Mouse (Mus musculus) brain, embryonic 14.5 days (tissue): ENCODE measurements around the gene Fxyd2. TPM values are rescaled to one million over a fixed set of nuclear protein-coding genes. Genes with fewer than 3 reads are reported as not detected.

Experiments used
- DNase-seq: peaks from one replicate; pipeline ENCODE4 v3.0.0-alpha.2; 2011; ENCODE audit warnings: low read depth
- CTCF ChIP-seq: fragments of 200-500 bp; IDR thresholded peaks from 2 replicates; pipeline ENCODE4 v1.5.1; 2012; ENCODE audit warnings: inconsistent platforms, mild to moderate bottlenecking, moderate library complexity, borderline replicate concordance; ENCODE audit not compliant: insufficient read depth, insufficient read length; ENCODE audit errors: extremely low read depth
- POLR2A ChIP-seq: fragments of 200-500 bp; IDR thresholded peaks from 2 replicates; pipeline ENCODE4 v1.6.1; 2012; ENCODE audit warnings: mild to moderate bottlenecking, inconsistent platforms, borderline replicate concordance; ENCODE audit not compliant: poor library complexity, insufficient read depth, insufficient read length, severe bottlenecking; ENCODE audit errors: extremely low read depth
- polyA plus RNA-seq: library from polyadenylated mRNA; depleted of rRNA; stranded (reverse); fragments of >200 nt; gene quantifications from 2 replicates; pipeline ENCODE4 v1.2.3, GENCODE M21; 2012; rRNA removed

The Fxyd2 gene
- 7.7 and 8.4 TPM in 2 replicates for polyA plus RNA-seq

DNA sequence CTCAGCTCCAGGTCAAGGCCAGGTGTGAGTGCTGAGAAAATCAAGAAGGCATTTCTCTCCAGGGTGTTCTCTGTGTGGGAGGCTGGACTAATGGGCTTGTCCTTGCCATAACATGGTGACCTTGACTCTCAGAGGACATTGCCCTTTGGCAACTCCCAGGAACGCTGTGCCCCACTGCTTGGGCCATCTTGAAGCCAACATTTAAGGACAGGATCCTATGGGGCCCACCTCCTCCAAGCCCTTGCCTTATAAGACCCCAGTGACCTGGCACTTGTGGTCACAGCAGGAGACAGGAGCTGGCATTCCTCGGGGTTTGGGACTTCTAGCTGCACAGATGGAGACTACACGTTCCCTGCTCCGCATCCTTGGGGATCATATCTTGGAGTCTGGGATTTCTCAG, at the start of gene Fxyd2:
Fxyd2 (plus strand) TSS at position 236 of the 400 bp plus-strand sequence.
- no peak for DNase-seq
- TF ChIP-seq POLR2A, result no peak
- no peak for TF ChIP-seq CTCF

DNA sequence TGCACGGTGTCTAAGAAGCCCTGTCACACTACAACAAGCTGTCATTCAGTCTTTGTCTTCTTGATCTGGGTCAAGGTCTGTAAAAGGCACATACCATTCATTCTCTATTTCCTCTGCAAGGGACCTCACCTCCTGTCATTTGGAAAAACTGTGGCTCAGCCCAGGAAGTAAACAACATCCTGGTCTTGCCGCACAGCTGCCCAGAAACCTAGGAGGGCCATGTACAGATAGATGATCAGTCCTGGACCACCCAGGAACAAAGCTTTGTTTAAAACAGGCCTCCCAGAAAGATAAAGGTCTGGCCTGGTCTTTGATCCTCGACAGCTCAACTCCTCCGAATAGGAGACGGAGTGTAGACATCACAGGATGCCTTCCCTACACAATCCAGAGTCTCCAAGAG, 49.6 kb upstream of the Fxyd2 start:
- no peak for TF ChIP-seq POLR2A
- no peak for TF ChIP-seq CTCF
- DNase-seq, result no peak

DNA sequence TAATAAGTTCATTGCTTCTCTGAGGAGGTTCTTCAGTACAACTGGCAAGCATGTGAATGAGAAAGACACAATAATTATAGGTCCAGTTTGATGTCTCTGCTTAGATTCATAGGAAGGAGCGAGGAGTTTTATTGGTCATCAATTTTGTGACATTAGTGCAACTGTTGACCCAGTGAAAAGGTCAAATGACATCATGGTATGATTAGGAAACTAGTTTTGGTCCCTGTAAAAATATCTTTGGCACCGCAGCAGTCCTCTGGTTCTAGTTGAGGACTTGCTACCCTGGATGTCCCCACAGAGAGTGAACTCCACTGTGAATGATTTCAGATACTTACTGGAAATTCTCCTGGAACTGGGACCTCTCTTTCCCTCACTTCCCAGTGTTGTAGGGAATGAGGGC, 44.3 kb upstream of the Fxyd2 start:
- TF ChIP-seq POLR2A, result no peak
- no peak for TF ChIP-seq CTCF
- no peak for DNase-seq

DNA sequence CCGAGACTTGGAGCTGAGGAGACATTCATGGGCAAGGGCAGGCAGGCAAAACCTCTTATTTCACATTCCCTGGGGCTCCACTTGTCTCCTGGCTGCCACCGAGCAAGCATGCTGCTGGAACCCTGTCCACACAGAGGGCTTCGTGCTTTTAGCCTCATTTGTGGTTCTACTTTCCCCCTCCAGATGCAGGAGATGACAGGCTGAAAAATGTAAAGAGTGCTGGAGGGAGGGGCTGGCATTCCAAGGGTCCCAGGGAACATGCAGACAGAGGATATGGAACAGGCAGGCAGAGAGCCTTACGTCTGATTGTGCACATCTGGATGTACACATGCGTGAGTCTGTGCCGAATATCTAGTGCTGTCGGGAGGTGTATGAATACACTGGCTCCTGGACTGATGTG, 41.1 kb upstream of the Fxyd2 start:
- TF ChIP-seq POLR2A (no peak), CTCF (no peak)
- DNase-seq, result no peak

DNA sequence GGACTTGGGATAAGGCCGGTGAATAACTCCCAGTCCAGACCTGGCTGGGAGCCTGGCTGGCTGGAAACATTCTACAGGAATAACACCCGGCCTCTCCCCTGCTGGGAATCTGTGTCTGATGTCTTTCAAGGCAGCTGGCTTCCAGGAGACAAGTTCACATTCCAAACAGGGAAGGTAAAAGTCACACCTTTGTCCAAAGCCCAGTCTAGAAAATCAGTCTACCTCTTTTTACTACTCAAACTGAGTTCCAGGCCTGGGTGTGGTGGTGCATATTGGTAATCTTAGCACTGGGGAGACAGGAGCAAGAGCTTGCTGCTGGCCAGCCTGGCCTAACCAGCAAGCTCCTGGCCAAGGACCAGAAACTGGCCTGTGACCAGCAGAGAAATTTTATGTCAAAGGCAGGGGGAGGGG, 37.4 kb upstream of the Fxyd2 start:
- no peak for TF ChIP-seq POLR2A
- no peak for TF ChIP-seq CTCF
- no peak for DNase-seq

DNA sequence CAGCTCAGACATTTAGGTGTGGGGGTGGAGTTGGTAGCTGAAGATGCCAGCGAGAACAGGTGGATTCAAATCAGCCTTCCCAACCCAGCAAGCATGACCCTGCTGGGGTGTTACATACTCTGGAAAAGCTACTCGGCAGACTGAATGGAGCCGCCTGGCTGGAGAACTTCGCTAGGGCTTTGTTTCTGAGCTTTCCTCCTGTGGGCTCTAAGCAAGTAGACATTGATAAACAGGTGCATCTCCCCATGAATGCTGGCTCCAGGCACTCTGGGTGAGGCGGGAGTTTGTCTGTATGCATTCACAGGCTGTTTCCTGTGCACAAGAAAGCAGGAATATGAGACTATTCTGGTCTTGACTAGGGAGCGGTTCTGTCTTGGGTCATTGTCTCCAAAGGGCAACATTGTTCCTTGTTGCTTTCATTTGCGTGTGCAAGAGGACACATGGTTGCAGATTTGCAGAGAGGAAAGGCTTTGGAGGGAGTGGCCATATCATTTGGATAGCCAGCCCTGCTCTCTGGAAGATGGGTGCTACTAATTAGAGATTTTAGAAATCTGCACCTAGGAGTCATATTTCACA, 35.7 kb upstream of the Fxyd2 start:
- DNase-seq, result no peak

DNA sequence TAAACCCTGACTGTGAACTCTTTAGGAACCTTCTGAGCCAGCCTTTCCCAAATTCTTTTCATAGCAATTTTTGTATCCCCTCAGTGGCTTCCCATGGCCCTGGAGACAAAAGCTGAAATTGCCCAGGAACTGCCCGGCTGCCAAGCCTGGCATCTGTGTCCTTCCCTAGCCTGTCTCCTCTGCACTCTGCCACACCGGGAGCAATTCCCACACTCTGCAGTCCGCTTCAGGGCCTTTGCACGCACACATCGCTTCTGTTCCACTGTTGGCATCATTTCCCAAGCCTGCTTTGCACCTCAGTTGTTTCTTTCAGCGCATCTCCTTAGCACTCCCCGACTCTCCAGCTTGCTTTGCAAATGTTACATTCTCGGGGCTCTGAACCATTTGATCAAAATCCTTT, 31.8 kb upstream of the Fxyd2 start:
- DNase-seq, result no peak
- TF ChIP-seq POLR2A (no peak), CTCF (no peak)

More for the DNA sequence above, 35.7 kb upstream of the Fxyd2 start:
- TF ChIP-seq CTCF, result no peak
- TF ChIP-seq POLR2A, result no peak

DNA sequence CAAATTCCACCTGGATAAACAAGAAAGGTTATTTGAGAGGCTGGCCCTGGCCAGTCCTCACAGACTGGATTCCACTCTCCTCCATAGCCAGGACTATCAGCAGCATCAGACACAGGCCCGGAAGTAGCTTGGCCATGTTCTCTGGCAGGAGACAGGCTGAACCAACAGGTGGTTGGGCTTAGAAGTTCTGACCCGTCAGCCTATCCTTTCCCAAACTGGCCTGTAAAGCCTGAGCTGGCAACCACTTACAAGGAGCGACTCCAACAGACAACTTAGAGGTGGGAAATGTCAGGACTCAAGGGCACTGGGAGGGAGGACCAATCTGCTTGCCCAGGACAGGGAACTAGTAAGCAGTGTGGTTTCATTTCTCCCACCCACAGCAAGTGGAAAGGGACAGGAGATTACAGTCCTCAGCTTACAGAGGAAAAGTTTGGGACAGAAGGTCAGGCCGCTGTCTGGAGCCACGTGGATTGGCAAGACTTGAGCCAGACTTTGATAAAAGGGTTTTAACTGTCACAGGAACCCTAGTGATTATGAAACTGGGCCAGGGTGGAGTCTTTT, 31.0 kb upstream of the Fxyd2 start:
- TF ChIP-seq CTCF (no peak), POLR2A (no peak)
- DNase-seq, result no peak

DNA sequence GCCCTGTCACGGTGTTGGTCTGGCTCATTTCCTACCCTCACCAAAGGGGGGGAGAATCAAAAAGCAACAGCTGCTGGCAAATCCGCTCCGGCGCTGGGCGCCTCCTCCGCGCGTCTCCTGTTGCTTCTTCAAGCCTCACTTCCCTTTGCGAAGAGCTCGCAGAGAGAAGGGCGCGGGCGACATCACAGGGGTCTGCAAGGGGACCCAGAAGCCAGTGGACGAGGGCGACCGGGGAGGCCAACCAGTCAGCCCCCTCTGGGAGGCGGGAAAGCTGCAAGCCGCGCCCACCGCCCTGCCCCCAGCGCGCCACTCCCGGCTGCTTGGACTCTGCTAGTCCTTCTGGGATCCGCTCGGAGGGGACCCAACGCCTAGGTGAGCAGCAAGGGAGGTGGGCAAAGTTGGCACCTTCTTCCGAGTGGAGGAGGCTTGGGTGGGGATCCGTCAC, 29.3 kb upstream of the Fxyd2 start, which contains the start of gene Fxyd6:
Fxyd6 (plus strand) TSS at position 69 of the 445 bp plus-strand sequence.
- TF ChIP-seq POLR2A (no peak; the same call in 1 of the 2 replicates), CTCF (no peak)
- DNase-seq, result peak; percentile 84

DNA sequence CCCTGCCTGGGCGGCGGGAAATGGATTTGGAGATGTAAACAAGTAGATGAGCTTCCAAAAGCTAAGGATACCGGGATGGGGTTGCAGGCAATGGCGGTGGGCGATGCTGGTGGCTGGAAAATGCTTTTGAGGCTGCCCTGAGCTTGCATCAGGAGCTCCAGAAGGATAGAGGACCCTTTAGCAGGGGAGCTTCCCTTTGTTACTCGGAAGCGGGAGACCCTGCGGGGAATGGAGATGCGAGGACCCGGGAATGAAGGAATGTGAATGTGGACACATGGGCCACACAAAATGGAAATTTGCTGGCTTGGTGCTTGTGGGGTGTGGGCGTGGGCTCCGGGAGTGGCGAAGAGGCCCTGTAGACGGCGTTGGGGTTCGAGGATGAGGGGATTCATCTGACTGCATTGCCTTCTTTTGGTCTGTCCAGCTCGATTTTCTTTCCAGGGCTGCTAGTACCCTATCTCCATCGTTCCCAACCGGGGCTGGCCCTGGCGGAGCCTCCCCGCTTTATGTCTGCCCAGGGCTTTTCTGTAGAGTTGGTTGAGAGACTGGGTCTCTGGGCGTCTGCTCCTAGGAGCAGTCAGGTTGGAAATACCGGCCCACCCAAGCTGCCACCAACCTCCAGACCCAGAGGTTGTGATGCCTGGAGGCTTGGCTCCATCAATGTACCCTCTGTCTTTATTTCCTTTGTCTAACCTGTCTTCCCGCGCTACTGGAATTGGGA, 28.7 kb upstream of the Fxyd2 start:
- no peak for DNase-seq
- 0 out of 2 replicates have a peak, but pooled peaks have one; percentile 14 for TF ChIP-seq POLR2A
- TF ChIP-seq CTCF, result no peak

DNA sequence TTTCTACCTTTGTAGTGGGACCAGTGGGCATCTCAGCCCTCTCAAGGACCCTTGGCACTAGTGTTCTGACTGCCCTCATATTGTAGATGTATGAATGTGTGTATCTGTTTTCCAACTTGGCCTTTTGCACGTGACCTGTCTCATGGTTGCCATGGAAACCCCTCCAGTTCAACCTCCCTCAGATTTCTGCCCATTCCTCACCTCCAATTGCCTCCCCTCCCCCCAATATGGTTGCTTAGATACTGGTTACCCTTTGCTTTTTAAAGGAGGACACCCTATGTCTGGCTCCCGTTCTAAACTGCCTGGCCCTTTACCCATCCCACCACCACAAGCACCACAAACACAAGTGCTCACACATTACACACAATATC, 28.1 kb upstream of the Fxyd2 start:
- no peak for TF ChIP-seq CTCF
- TF ChIP-seq POLR2A, result no peak
- DNase-seq, result peak; percentile 89
